Mouse (Mus musculus): ENCODE measurements around the gene Qrfp.

The Qrfp gene

GRCm38 (mm10) chr2:31769115-31769514 lies 41.3 kb downstream of the Qrfp start:
- DNase-seq, result no peak

DNA sequence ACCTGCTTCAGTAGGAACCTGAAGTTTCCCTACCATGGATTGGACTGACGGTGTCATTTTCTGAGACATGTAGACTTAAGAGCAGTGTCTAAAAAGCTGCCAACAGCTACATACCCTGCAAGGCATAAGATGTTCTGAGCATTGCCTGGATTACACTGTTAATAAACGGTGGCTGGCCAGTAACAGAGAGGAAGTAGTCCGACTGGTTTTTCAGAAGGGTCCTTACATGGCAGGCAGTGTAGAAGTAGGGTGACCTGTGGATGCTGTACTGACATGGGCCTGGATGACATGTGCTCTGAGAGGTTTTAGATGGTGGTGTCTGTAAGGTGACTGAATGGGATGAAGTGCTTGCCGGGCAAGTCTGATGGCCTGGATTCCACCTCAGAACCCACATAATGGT lies 42.6 kb downstream of the Qrfp start:
- DNase-seq, result no peak

DNA sequence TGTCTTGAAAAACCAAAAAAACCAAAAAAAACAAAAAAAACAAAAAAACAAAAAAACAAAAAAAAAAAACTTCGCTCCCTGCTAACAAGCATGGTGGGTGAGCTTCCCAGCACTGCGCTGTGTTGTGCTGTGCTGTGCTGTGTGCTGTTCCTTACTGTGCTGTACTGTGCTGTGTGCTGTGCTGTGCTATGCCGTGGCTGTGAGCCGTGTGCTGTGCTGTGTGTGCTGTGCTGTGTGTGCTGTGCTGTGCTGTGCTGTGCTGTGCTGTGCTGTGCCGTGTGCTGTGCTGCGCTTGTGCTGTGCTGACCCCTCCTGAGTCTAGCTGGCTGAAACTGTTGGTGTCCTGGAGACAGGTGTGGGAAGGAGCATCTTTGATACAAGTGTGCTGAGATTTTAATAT lies 43.3 kb downstream of the Qrfp start:
- DNase-seq, result no peak

GRCm38 (mm10) chr2:31763271-31763670 lies 47.1 kb downstream of the Qrfp start:
- peak; percentile 42 for DNase-seq

DNA sequence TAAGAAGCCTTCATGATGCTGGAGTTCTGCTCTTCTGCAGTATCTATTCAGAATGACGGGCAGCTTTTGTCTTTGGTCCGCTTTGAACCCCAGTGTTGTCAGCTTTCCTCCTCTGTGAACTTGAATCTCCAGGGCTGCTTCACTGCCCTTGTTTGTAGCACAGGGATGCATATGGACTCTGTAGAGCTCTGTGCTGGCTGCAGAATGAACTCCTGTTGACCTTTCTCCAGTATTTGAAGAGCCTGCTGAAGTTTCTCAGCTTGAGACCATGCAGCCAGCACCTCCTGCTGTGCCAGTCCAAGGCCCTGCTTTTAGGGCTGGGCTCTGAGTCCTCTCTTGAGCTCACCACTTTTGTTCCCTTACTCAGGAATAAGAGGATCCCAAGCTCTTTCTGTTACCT lies 47.5 kb downstream of the Qrfp start:
- DNase-seq, result no peak

DNA sequence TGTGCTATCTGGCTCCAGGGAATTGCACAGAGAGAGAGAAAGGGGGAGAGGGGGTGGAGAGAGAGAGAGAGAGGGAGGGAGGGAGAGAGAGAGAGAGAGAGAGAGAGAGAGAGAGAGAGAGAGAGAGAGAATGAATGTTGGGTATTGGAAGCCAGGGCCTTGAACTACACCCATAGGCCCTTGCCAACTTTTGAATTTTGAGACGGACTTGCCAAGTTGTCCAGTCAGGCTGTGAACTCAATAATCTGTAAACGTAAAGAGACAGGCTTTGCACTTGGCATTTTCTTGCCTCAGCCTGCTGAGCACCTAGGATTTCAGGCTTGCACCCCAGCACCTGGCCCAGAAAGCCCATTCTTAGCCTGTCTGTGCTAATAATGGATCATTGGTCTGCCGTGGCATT lies 48.2 kb downstream of the Qrfp start:
- DNase-seq, result no peak

- peak; percentile 38 for DNase-seq
These were observed 48.8 kb downstream of the Qrfp start for GRCm38 (mm10) chr2:31761585-31761984.

GRCm38 (mm10) chr2:31761115-31761531 lies 49.3 kb downstream of the Qrfp start:
- no peak for DNase-seq

DNA sequence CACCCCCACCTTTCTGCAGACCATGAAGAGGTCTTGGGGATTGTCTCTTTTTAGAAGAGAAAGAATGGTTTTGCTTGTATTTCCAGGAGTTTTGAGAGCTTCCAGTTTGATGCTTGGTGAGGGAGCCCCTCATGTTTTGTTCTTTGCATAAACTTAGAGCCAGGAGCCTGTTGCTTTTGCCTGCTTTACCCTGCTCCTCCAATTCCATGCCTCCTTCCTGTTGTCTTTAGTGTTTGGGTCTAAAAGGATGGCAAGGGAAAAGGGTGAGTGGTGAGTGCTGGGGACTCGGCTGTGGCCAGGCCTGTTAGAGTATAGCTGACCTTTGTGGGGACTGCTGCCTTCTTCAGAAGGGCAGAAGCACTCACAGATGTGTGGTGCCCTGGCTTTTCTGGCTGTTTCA lies 49.9 kb downstream of the Qrfp start:
- DNase-seq, result no peak

GRCm38 (mm10) chr2:31759751-31760460 lies 50.5 kb downstream of the Qrfp start:
- DNase-seq, result peak; percentile 95

DNA sequence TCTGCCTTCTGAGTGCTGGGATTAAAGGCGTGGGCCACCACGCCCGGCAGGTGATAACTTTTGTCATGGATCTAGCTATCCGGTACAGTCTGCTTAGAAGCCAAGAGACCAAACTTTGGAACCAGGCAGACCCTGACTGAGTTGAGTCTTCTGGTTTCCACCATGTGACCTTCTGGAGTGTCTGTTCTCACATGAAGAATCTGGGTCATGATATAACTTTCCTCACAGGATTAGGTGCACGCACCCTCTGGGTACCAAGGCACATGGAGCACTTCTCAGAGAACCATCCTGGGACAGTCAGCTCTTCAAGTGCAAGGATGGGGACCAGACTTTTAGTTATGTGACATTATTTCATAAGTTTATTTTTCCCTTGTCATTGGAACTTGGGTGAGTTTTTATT lies 51.4 kb downstream of the Qrfp start:
- DNase-seq, result no peak

DNA sequence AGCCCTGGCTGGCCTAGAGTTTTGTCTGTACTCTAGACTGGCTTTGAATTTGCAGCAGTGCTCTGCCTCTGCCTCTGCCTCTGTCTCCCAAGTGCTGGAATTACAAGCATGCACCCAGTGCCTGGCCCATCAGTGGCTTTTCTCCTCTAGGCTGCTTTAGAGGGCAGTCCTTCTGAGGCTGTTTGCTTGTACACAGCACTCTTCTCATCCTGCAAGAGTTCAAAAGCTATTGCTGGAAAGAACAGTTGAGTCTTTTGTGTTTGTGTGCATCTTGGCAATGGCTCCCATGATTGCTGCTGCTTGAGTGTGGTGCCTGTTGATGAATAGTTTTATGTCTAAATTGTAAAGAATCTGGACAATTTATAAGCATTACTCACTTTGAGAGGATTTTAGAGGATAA lies 52.9 kb downstream of the Qrfp start:
- DNase-seq, result no peak

Data from lung, postnatal 10 days (tissue).